Mouse (Mus musculus) lung, postnatal 0 days (tissue): ENCODE measurements at regions not wholly inside any gene's neighbourhood (a gene's known extent, or its start where the extent isn't known, plus 50 kb on each side); places are given as distances from the start of the nearest gene placed in this dataset.

ENCODE experiments used
- CTCF ChIP-seq: IDR thresholded peaks from 2 replicates; pipeline ENCODE4 v1.5.1; 2016; ENCODE audit warnings: antibody characterized with exemption, mild to moderate bottlenecking
- EP300 ChIP-seq: IDR thresholded peaks from 2 replicates; pipeline ENCODE4 v1.6.1; 2016; ENCODE audit warnings: antibody characterized with exemption, mild to moderate bottlenecking, control low read depth

DNA sequence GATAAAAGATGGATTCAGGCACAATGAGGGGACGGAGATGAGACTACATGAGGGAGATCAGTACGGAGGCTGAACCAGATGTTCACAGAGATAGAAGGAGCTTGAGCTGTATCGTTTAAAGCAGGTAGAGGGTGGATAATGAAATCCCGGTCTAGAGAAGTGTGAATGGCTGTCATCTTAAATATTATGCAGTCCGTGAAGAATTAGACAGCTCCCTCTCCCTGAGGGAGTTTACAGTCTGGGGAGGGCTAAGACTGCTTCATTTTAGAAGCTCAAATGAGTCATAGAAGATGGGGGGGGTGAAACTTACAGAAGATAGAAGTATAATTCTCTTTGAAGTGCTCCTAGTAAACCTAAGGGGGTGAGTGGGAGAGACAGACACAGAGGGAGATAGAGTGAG is 336.7 kb upstream of the Nmur2 start:
- TF ChIP-seq CTCF (no peak), EP300 (no peak)
